Mouse (Mus musculus) kidney, embryonic 14.5 days (tissue): ENCODE data around the gene Ube2cbp. TPM values are rescaled to one million over a fixed set of nuclear protein-coding genes. Genes with fewer than 3 reads are reported as not detected.
A peak's percentile ranks its signal among the peaks of the same experiment; 100 is the strongest.

Experiments used
- ATAC-seq: fragments of 200-750 bp; cut with Nextera tagmentation; 2 replicates; pipeline ENCODE4 v1.8.0; 2017; ENCODE audit warnings: moderate number of reproducible peaks, mild to moderate bottlenecking, moderate TSS enrichment, moderate library complexity; ENCODE audit not compliant: low FRiP score, low TSS enrichment
- H3K27ac ChIP-seq: fragments of 300-500 bp; sonication (generic); 2 replicates; pipeline ENCODE4 v1.5.1; 2014; ENCODE audit warnings: low read depth, mild to moderate bottlenecking, low read length, moderate library complexity, mixed read lengths
- H3K27me3 ChIP-seq: fragments of 300-500 bp; sonication (generic); 2 replicates; pipeline ENCODE4 v1.6.1; 2014; ENCODE audit warnings: mild to moderate bottlenecking, low read length; ENCODE audit not compliant: control insufficient read depth, insufficient read depth
- H3K36me3 ChIP-seq: fragments of 300-500 bp; sonication (generic); 2 replicates; pipeline ENCODE4 v1.6.1; 2014; ENCODE audit warnings: low read length, mixed read lengths; ENCODE audit not compliant: control insufficient read depth, insufficient read depth
- H3K4me1 ChIP-seq: fragments of 300-500 bp; sonication (generic); 2 replicates; pipeline ENCODE4 v1.6.1; 2014; ENCODE audit warnings: low read length, mixed read lengths; ENCODE audit not compliant: control insufficient read depth, insufficient read depth
- H3K4me2 ChIP-seq: fragments of 300-500 bp; sonication (generic); replicated peaks from 2 replicates; pipeline ENCODE4 v1.6.1; 2014; ENCODE audit warnings: low read depth, mild to moderate bottlenecking, low read length
- H3K4me3 ChIP-seq: fragments of 300-500 bp; sonication (generic); 2 replicates; pipeline ENCODE4 v1.5.1; 2014; ENCODE audit warnings: mild to moderate bottlenecking, low read length
- H3K9ac ChIP-seq: fragments of 300-500 bp; sonication (generic); 2 replicates; pipeline ENCODE4 v1.6.1; 2014; ENCODE audit warnings: low read depth, mild to moderate bottlenecking, low read length, moderate library complexity
- H3K9me3 ChIP-seq: fragments of 300-500 bp; sonication (generic); 2 replicates; pipeline ENCODE4 v1.6.1; 2016; ENCODE audit warnings: low read length; ENCODE audit not compliant: control insufficient read depth
- WGBS: fragments of 180-500 bp; shearing (Covaris S2); extraction: QIAGEN DNeasy Blood & Tissue Kit; methylation state at CpG from one replicate; pipeline ENCODE4 v1.1.7; 2014; 5-methylcytosine and 5-hydroxymethylcytosine counted together
- polyA plus RNA-seq: library from polyadenylated mRNA; unstranded; fragments of >200 nt; fragmentation: Nextera tagmentation; extraction: Ambion mirVana; gene quantifications from 2 replicates; pipeline ENCODE4 v1.2.1, GENCODE M21; 2014

Gene Ube2cbp
- polyA plus RNA-seq = 10.4 and 12.8 TPM in 2 replicates

DNA sequence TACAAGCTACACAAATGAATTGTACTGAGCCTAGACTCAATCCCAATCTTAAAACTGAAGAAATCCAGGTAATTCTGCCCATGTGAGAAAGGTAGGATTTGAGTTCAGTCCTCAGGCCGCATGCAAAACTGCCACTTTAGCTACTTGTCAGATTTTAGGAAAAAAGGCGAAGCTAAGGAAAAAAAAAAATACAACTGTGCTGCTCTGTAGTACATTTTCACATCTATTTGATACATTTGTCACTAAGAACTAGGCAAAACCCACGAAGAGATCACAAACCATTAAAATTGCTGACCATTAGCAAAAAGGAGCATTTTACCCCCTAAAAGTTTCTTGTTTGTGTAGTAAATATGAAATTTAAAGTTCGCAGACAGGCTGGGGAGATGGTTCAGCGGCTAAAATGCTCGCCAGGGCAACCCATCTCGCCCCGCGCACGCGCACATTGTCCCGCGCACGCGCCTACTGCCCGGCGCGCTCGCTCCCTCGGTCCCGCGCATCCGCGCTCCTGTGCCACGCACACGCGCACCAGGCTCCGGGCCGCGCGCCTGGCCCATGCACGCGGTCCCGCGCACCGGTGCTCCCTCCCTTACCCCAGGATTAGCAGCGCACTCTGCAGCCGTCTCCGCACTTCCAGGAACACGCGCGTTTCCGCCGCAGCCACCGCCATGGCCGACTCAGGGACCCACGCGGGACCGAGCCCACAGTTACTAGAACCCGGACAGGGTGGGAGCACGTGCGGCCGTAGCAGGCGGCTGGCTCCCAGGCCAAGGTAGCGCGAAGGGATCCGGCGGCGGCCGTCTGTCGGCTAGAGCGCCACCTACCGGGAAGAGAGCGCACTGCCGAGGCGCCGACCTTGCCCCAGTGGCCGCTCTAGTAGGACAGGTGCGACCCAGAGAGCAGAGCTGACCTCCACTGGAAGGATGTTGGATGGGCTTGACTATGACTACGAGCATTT lies at the start of gene Ube2cbp:
Ube2cbp (minus strand) TSS at position 800 of the 955 bp plus-strand sequence.
- H3K27ac ChIP-seq = peak within 1 kb of the TSS; percentile 3; the same call in 1 of the 2 replicates
- H3K9me3 ChIP-seq = no peaks in the 10 kb centered on the region
- H3K4me2 ChIP-seq = peak within 1 kb of the TSS; percentile 43
- peak; percentile 87 for ATAC-seq
- WGBS = 2% methylated on average over 68 of the region's 70 CpGs
- peak within 1 kb of the TSS; percentile 50 for H3K4me3 ChIP-seq
- H3K4me1 ChIP-seq = peaks cover 3% of the 10 kb centered on the region; the same call in 1 of the 2 replicates
- no peaks in the 10 kb centered on the region for H3K27me3 ChIP-seq
- H3K9ac ChIP-seq = peak within 1 kb of the TSS; percentile 71
- H3K36me3 ChIP-seq = no peaks in the 10 kb centered on the region

DNA sequence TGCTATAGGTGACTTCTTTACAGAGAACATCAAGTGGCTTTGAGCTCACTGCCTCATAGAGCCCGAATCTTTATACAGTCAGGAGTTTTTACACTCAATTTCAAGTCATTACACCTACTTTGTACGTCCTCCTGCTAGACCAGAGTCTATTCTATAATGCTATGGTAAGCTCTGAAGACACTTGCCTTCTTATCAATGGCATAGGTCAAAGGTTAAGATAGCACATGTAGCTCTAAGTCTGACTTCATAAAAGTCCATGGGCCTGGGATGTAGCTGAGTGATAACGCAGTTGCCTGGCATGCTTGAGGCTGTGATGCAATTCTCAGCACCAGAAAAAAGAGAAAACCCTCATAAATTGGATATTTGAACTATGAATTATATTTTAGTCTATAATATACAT lies 49.6 kb upstream of the Ube2cbp start:
- no peak overlapping the region for H3K9ac ChIP-seq
- peaks cover 37% of the 10 kb centered on the region for H3K36me3 ChIP-seq
- H3K27ac ChIP-seq = no peak overlapping the region
- no peak for ATAC-seq
- no peak overlapping the region for H3K4me2 ChIP-seq
- no peaks in the 10 kb centered on the region for H3K9me3 ChIP-seq
- no peak overlapping the region for H3K4me3 ChIP-seq
- H3K27me3 ChIP-seq = no peaks in the 10 kb centered on the region
- WGBS = 91% methylated on average over 3 of the region's 3 CpGs
- H3K4me1 ChIP-seq = no peaks in the 10 kb centered on the region

GRCm38 (mm10) chr9:86513733-86514132 lies 49.0 kb upstream of the Ube2cbp start:
- no peak overlapping the region for H3K9ac ChIP-seq
- no peaks in the 10 kb centered on the region for H3K9me3 ChIP-seq
- 81% methylated on average over 5 of the region's 5 CpGs for WGBS
- no peak overlapping the region for H3K4me2 ChIP-seq
- H3K27ac ChIP-seq = no peak overlapping the region
- no peak overlapping the region for H3K4me3 ChIP-seq
- H3K36me3 ChIP-seq = peaks cover 37% of the 10 kb centered on the region
- H3K27me3 ChIP-seq = no peaks in the 10 kb centered on the region
- no peak for ATAC-seq
- H3K4me1 ChIP-seq = no peaks in the 10 kb centered on the region

- no peaks in the 10 kb centered on the region for H3K4me1 ChIP-seq
- no peak overlapping the region for H3K9ac ChIP-seq
- H3K27me3 ChIP-seq = no peaks in the 10 kb centered on the region
- 94% methylated on average over 4 of the region's 4 CpGs for WGBS
- H3K27ac ChIP-seq = no peak overlapping the region
- H3K36me3 ChIP-seq = peaks cover 5% of the 10 kb centered on the region
- ATAC-seq = no peak
- no peak overlapping the region for H3K4me3 ChIP-seq
- H3K9me3 ChIP-seq = no peaks in the 10 kb centered on the region
- no peak overlapping the region for H3K4me2 ChIP-seq
These were observed 42.7 kb upstream of the Ube2cbp start for GRCm38 (mm10) chr9:86507437-86507836.

- no peak overlapping the region for H3K27ac ChIP-seq
- ATAC-seq = no peak
- WGBS = 97% methylated on average over 3 of the region's 3 CpGs
- H3K4me1 ChIP-seq = no peaks in the 10 kb centered on the region
- H3K9me3 ChIP-seq = no peaks in the 10 kb centered on the region
- no peak overlapping the region for H3K4me2 ChIP-seq
- no peak overlapping the region for H3K9ac ChIP-seq
- no peaks in the 10 kb centered on the region for H3K27me3 ChIP-seq
- H3K36me3 ChIP-seq = peaks cover 6% of the 10 kb centered on the region; the same call in 1 of the 2 replicates
- H3K4me3 ChIP-seq = no peak overlapping the region
These were observed 34.3 kb upstream of the Ube2cbp start for GRCm38 (mm10) chr9:86499083-86499482.

GRCm38 (mm10) chr9:86496261-86496660 lies 31.5 kb upstream of the Ube2cbp start:
- Histone ChIP-seq H3K27ac (no peak overlapping the region), H3K4me3 (no peak overlapping the region)
- ATAC-seq = no peak

GRCm38 (mm10) chr9:86491740-86492139 lies 27.0 kb upstream of the Ube2cbp start:
- Histone ChIP-seq H3K4me1 (no peaks in the 10 kb centered on the region), H3K36me3 (peaks cover 10% of the 10 kb centered on the region; the same call in 1 of the 2 replicates), H3K27me3 (no peaks in the 10 kb centered on the region), H3K9ac (no peak overlapping the region), H3K27ac (no peak overlapping the region), H3K4me2 (no peak overlapping the region), H3K4me3 (no peak overlapping the region), H3K9me3 (no peaks in the 10 kb centered on the region)
- ATAC-seq = no peak
- 96% methylated on average over 2 of the region's 2 CpGs for WGBS

More at GRCm38 (mm10) chr9:86496261-86496660, 31.5 kb upstream of the Ube2cbp start:
- peaks cover 13% of the 10 kb centered on the region; the same call in 1 of the 2 replicates for H3K36me3 ChIP-seq
- no peaks in the 10 kb centered on the region for H3K4me1 ChIP-seq
- no peaks in the 10 kb centered on the region for H3K27me3 ChIP-seq
- WGBS = 95% methylated on average over 4 of the region's 4 CpGs
- H3K4me2 ChIP-seq = no peak overlapping the region
- H3K9me3 ChIP-seq = no peaks in the 10 kb centered on the region
- no peak overlapping the region for H3K9ac ChIP-seq

GRCm38 (mm10) chr9:86482236-86482635 lies 17.5 kb upstream of the Ube2cbp start:
- Histone ChIP-seq H3K36me3 (no peaks in the 10 kb centered on the region), H3K9me3 (no peaks in the 10 kb centered on the region), H3K4me1 (no peaks in the 10 kb centered on the region), H3K27me3 (no peaks in the 10 kb centered on the region), H3K9ac (no peak overlapping the region), H3K27ac (no peak overlapping the region), H3K4me2 (no peak overlapping the region), H3K4me3 (no peak overlapping the region)
- WGBS = 94% methylated on average over 1 of the region's 1 CpGs
- ATAC-seq = no peak
